Mouse (Mus musculus) hindbrain, embryonic 10.5 days (tissue): Measurements from ENCODE around the gene Abhd6. TPM values are rescaled to one million over a fixed set of nuclear protein-coding genes. Genes with fewer than 3 reads are reported as not detected.
"Not testable (repeated sequence)": the region's sequence is repeated elsewhere in the genome, so short reads cannot be mapped to it uniquely, and the experiment has no call there.

ENCODE experiments used
- DNase-seq: peaks from one replicate; pipeline ENCODE4 v3.0.0-alpha.2; 2017; ENCODE audit warnings: low spot score
- H3K27ac ChIP-seq: fragments of 300-500 bp; sonication (generic); 2 replicates; pipeline ENCODE4 v1.5.1; 2016; ENCODE audit warnings: mild to moderate bottlenecking, moderate library complexity
- H3K27me3 ChIP-seq: fragments of 300-500 bp; sonication (generic); 2 replicates; pipeline ENCODE4 v1.6.1; 2016; ENCODE audit warnings: mild to moderate bottlenecking; ENCODE audit not compliant: poor library complexity, insufficient read depth, severe bottlenecking
- H3K36me3 ChIP-seq: fragments of 300-500 bp; sonication (generic); 2 replicates; pipeline ENCODE4 v1.6.1; 2016; ENCODE audit warnings: mild to moderate bottlenecking, moderate library complexity
- H3K4me1 ChIP-seq: fragments of 300-500 bp; sonication (generic); replicated peaks from 2 replicates; pipeline ENCODE4 v1.6.1; 2016; ENCODE audit warnings: mild to moderate bottlenecking
- H3K4me3 ChIP-seq: fragments of 300-500 bp; sonication (generic); 2 replicates; pipeline ENCODE4 v1.5.1; 2016; ENCODE audit warnings: mild to moderate bottlenecking, moderate library complexity
- H3K9me3 ChIP-seq: fragments of 300-500 bp; sonication (generic); 2 replicates; pipeline ENCODE4 v1.6.1; 2016; ENCODE audit warnings: mild to moderate bottlenecking, moderate library complexity
- WGBS: fragments of 180-500 bp; shearing (Covaris S2); methylation state at CpG from one replicate; pipeline ENCODE4 v1.1.7; 2016; 5-methylcytosine and 5-hydroxymethylcytosine counted together
- polyA plus RNA-seq: library from polyadenylated mRNA; unstranded; fragments of >200 nt; fragmentation: Nextera tagmentation; extraction: Ambion mirVana; gene quantifications from 2 replicates; pipeline ENCODE4 v1.2.1, GENCODE M21; 2016

Abhd6 gene
- polyA plus RNA-seq, 1 experiment from 2014 or later, result 15.1 TPM

GRCm38 (mm10) chr14:8003093-8003670 lies 480 bp downstream of the Abhd6 start:
- peak; percentile 58 for DNase-seq
- WGBS, result 1% methylated on average over 23 of the region's 23 CpGs
- peaks cover 53% of the 10 kb centered on the region for H3K27me3 ChIP-seq
- H3K9me3 ChIP-seq, result no peaks in the 10 kb centered on the region
- peak overlapping the region; percentile 73 for H3K27ac ChIP-seq
- peak overlapping the region; percentile 59 for H3K4me3 ChIP-seq
- peaks cover 28% of the 10 kb centered on the region for H3K4me1 ChIP-seq
- no peaks in the 10 kb centered on the region for H3K36me3 ChIP-seq

GRCm38 (mm10) chr14:8003727-8004670 lies 1.3 kb downstream of the Abhd6 start:
- peak overlapping the region; percentile 59 for H3K4me3 ChIP-seq
- 52% methylated on average over 18 of the region's 18 CpGs for WGBS
- H3K27ac ChIP-seq, result no peak overlapping the region
- H3K4me1 ChIP-seq, result peaks cover 28% of the 10 kb centered on the region
- peak; percentile 8 for DNase-seq
- H3K9me3 ChIP-seq, result no peaks in the 10 kb centered on the region
- H3K27me3 ChIP-seq, result peaks cover 49% of the 10 kb centered on the region
- no peaks in the 10 kb centered on the region for H3K36me3 ChIP-seq

GRCm38 (mm10) chr14:8006061-8006460 lies 3.4 kb downstream of the Abhd6 start:
- H3K27ac ChIP-seq, DNase-seq, H3K4me3 ChIP-seq, H3K36me3 ChIP-seq, H3K9me3 ChIP-seq: not testable (repeated sequence)
- peaks cover 28% of the 10 kb centered on the region for H3K27me3 ChIP-seq
- peaks cover 28% of the 10 kb centered on the region for H3K4me1 ChIP-seq
- 71% methylated on average over 3 of the region's 3 CpGs for WGBS

GRCm38 (mm10) chr14:8007084-8007483 lies 4.4 kb downstream of the Abhd6 start:
- Histone ChIP-seq H3K4me1 (peaks cover 21% of the 10 kb centered on the region), H3K36me3 (no peaks in the 10 kb centered on the region), H3K27ac (no peak overlapping the region), H3K27me3 (peaks cover 18% of the 10 kb centered on the region), H3K9me3 (no peaks in the 10 kb centered on the region), H3K4me3 (no peak overlapping the region)
- no peak for DNase-seq

GRCm38 (mm10) chr14:8007486-8007885 lies 4.8 kb downstream of the Abhd6 start:
- no peaks in the 10 kb centered on the region for H3K36me3 ChIP-seq
- no peak overlapping the region for H3K4me3 ChIP-seq
- no peak overlapping the region for H3K27ac ChIP-seq
- peaks cover 17% of the 10 kb centered on the region for H3K4me1 ChIP-seq
- H3K27me3 ChIP-seq, result peaks cover 14% of the 10 kb centered on the region; the same call in 1 of the 2 replicates
- no peaks in the 10 kb centered on the region for H3K9me3 ChIP-seq
- WGBS, result 90% methylated on average over 2 of the region's 2 CpGs
- DNase-seq, result no peak

- H3K9me3 ChIP-seq, result no peaks in the 10 kb centered on the region
- no peaks in the 10 kb centered on the region for H3K36me3 ChIP-seq
- peaks cover 11% of the 10 kb centered on the region; the same call in 1 of the 2 replicates for H3K27me3 ChIP-seq
- peaks cover 18% of the 10 kb centered on the region for H3K4me1 ChIP-seq
- no peak overlapping the region for H3K27ac ChIP-seq
- no peak overlapping the region for H3K4me3 ChIP-seq
- no peak for DNase-seq
- WGBS, result 91% methylated on average over 10 of the region's 10 CpGs
Observed at GRCm38 (mm10) chr14:8007923-8008322, 5.2 kb downstream of the Abhd6 start.

- Histone ChIP-seq H3K4me3 (no peak overlapping the region), H3K36me3 (no peaks in the 10 kb centered on the region), H3K9me3 (no peaks in the 10 kb centered on the region), H3K27ac (no peak overlapping the region), H3K27me3 (no peaks in the 10 kb centered on the region), H3K4me1 (0 out of 2 replicates have a peak, but pooled peaks cover 4% of the 10 kb centered on the region)
- 91% methylated on average over 2 of the region's 2 CpGs for WGBS
- DNase-seq, result no peak
Observed at GRCm38 (mm10) chr14:8011297-8011696, 8.6 kb downstream of the Abhd6 start.

GRCm38 (mm10) chr14:8011938-8012337 lies 9.2 kb downstream of the Abhd6 start:
- H3K36me3 ChIP-seq, result no peaks in the 10 kb centered on the region
- H3K27me3 ChIP-seq, result no peaks in the 10 kb centered on the region
- no peaks in the 10 kb centered on the region for H3K9me3 ChIP-seq
- H3K4me1 ChIP-seq, result 0 out of 2 replicates have a peak, but pooled peaks cover 4% of the 10 kb centered on the region
- H3K27ac ChIP-seq, result no peak overlapping the region
- WGBS, result 80% methylated on average over 6 of the region's 6 CpGs
- no peak overlapping the region for H3K4me3 ChIP-seq
- DNase-seq, result no peak

GRCm38 (mm10) chr14:8015756-8016155 lies 13.1 kb downstream of the Abhd6 start:
- Histone ChIP-seq H3K27ac (no peak overlapping the region), H3K27me3 (no peaks in the 10 kb centered on the region), H3K36me3 (no peaks in the 10 kb centered on the region), H3K4me1 (0 out of 2 replicates have a peak, but pooled peaks cover 4% of the 10 kb centered on the region), H3K9me3 (no peaks in the 10 kb centered on the region), H3K4me3 (no peak overlapping the region)
- 94% methylated on average over 6 of the region's 6 CpGs for WGBS
- DNase-seq, result no peak

- no peak for DNase-seq
- no peak overlapping the region for H3K4me3 ChIP-seq
- H3K27ac ChIP-seq, result no peak overlapping the region
- no peaks in the 10 kb centered on the region for H3K9me3 ChIP-seq
- 93% methylated on average over 6 of the region's 6 CpGs for WGBS
- H3K27me3 ChIP-seq, result no peaks in the 10 kb centered on the region
- no peaks in the 10 kb centered on the region for H3K36me3 ChIP-seq
- 0 out of 2 replicates have a peak, but pooled peaks cover 4% of the 10 kb centered on the region for H3K4me1 ChIP-seq
Observed at GRCm38 (mm10) chr14:8016276-8016675, 13.6 kb downstream of the Abhd6 start.

- H3K36me3 ChIP-seq, result no peaks in the 10 kb centered on the region
- DNase-seq, result no peak
- 0 out of 2 replicates have a peak, but pooled peaks cover 4% of the 10 kb centered on the region for H3K4me1 ChIP-seq
- H3K4me3 ChIP-seq, result no peak overlapping the region
- WGBS, result 87% methylated on average over 1 of the region's 1 CpGs
- H3K9me3 ChIP-seq, result no peaks in the 10 kb centered on the region
- H3K27ac ChIP-seq, result no peak overlapping the region
- no peaks in the 10 kb centered on the region for H3K27me3 ChIP-seq
Observed at GRCm38 (mm10) chr14:8016951-8017350, 14.2 kb downstream of the Abhd6 start.

GRCm38 (mm10) chr14:8020011-8020410 lies 17.3 kb downstream of the Abhd6 start:
- no peak for DNase-seq
- H3K4me3 ChIP-seq, result no peak overlapping the region
- 95% methylated on average over 1 of the region's 1 CpGs for WGBS
- no peaks in the 10 kb centered on the region for H3K36me3 ChIP-seq
- H3K27ac ChIP-seq, result no peak overlapping the region
- 0 out of 2 replicates have a peak, but pooled peaks cover 3% of the 10 kb centered on the region for H3K4me1 ChIP-seq
- no peaks in the 10 kb centered on the region for H3K27me3 ChIP-seq
- H3K9me3 ChIP-seq, result no peaks in the 10 kb centered on the region

- H3K4me3 ChIP-seq, result no peak overlapping the region
- no peak overlapping the region for H3K27ac ChIP-seq
- DNase-seq, result no peak
- no peaks in the 10 kb centered on the region for H3K27me3 ChIP-seq
- WGBS, result 87% methylated on average over 7 of the region's 7 CpGs
- 0 out of 2 replicates have a peak, but pooled peaks cover 3% of the 10 kb centered on the region for H3K4me1 ChIP-seq
- no peaks in the 10 kb centered on the region for H3K36me3 ChIP-seq
- H3K9me3 ChIP-seq, result no peaks in the 10 kb centered on the region
Observed at GRCm38 (mm10) chr14:8020546-8020945, 17.8 kb downstream of the Abhd6 start.
